Mouse (Mus musculus) heart, postnatal 0 days (tissue): ENCODE results near the gene Dclk3.

Experiments
- CTCF ChIP-seq: IDR thresholded peaks from 2 replicates; pipeline ENCODE4 v1.5.1; 2016; ENCODE audit warnings: antibody characterized with exemption, control low read depth, low read depth
- EP300 ChIP-seq: IDR thresholded peaks from 2 replicates; pipeline ENCODE4 v1.6.1; 2016; ENCODE audit warnings: antibody characterized with exemption, low read depth

GRCm38 (mm10) chr9:111425952-111426351 lies 12.9 kb upstream of the Dclk3 start:
- TF ChIP-seq EP300 = no peak
- TF ChIP-seq CTCF = no peak
